Mouse (Mus musculus): Measurements from ENCODE around the gene Fpr-rs6.

Fpr-rs6 gene

DNA sequence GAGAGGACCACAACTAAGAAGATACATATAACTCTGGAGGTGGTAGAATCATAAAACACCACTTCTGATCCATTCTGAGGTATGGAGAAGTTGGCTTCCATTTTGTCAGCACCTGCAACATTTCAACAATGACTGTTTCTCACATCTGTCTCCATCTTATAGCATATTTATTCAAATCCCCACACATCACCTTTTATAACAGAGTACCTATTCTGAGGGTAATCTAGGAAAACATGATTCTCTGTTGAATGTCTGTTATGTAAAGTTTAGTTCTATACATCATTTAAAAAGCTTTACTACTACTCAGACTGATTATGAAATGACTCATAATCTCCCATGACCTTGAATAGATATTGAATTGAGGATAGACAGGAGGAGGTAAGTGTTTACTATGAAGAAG is at the start of gene Fpr-rs6:
Fpr-rs6 (minus strand) TSS at position 101 of the 400 bp plus-strand sequence.
- no peak for DNase-seq

All from cerebellum, postnatal 25 days (tissue).